Mouse (Mus musculus) inflammation-experienced regulatory T-cells, adult 6 months (primary cell): ENCODE data around the gene Shb. TPM values are rescaled to one million over a fixed set of nuclear protein-coding genes. Genes with fewer than 3 reads are reported as not detected.
"Not testable (repeated sequence)": the region's sequence is repeated elsewhere in the genome, so short reads cannot be mapped to it uniquely, and the experiment has no call there.

Experiments used
- ATAC-seq: one replicate; pipeline ENCODE4 v1.8.0; 2017
- polyA plus RNA-seq, 3 experiments: library from polyadenylated mRNA; unstranded; fragments of 100-300 nt; shearing (Covaris generic); gene quantifications; one replicate each; pipeline ENCODE4 v1.2.1; 2017

Shb gene
- polyA plus RNA-seq, 3 experiments from 2014 or later, result 0.23 TPM; not detected in 2

DNA sequence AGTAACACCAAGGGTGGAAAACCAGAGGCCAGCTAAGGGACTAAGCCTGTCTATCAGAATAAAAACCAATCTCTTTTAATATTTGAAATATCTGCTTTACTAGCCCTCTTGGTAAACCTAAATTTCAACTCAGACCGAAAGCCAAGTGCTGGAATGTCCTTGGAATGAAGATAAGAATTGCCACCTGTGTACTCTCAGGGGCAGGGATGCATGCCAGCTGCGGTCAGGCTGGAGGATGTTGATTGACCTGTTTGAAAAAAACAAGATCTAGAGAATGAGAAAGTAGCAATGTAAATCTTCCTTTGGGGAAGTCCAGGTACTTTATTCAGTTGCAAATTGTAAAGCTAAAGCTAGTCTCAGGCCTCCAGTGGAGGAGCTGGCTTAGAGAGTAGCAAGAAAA, 150.1 kb downstream of the Shb start:
- not testable (repeated sequence) for ATAC-seq

- ATAC-seq, result not testable (repeated sequence)
Measured at GRCm38 (mm10) chr4:45380903-45381580, 151.2 kb downstream of the Shb start.

- no peak for ATAC-seq
Measured at GRCm38 (mm10) chr4:45376573-45376972, 155.7 kb downstream of the Shb start.

DNA sequence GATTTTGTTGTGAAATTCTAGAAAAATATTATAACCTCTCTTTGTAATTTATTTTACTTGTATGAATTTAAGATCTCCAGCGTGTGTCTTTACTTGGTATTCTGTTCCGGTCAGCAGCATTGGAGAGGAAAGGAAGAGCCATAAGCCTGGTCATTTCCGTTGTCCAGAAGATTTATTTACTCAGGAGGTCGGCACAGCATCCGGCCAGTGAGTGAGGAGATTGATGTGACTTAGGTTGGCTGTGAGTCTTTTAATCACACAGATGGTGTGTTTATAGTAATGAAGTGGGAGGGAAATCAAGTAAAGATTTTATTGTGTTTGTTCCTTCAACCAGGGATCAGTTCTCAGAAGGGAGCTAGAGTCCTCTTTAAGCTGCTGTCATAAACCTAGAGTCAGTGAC, 157.4 kb downstream of the Shb start:
- no peak for ATAC-seq

Other genes with a start within 250 kb of the Shb start
- gene Trmt10b, start 235.3 kb downstream of the Shb start, polyA plus RNA-seq, result 10 to 100 TPM; 17.4 to 20.7 (median 20.1) TPM
- 1 to 10 TPM; 2.0 to 2.4 (median 2.2) TPM for gene Dcaf10, start 190.4 kb downstream of the Shb start, polyA plus RNA-seq
- gene Exosc3, start 189.7 kb downstream of the Shb start, polyA plus RNA-seq, result 10 to 100 TPM; 40.6 to 61.5 (median 45.0) TPM
- gene Slc25a51, start 123.7 kb downstream of the Shb start, polyA plus RNA-seq, result 10 to 100 TPM; 38.6 to 60.9 (median 50.1) TPM